Mouse (Mus musculus): ENCODE measurements around the gene Zfp950.

DNA sequence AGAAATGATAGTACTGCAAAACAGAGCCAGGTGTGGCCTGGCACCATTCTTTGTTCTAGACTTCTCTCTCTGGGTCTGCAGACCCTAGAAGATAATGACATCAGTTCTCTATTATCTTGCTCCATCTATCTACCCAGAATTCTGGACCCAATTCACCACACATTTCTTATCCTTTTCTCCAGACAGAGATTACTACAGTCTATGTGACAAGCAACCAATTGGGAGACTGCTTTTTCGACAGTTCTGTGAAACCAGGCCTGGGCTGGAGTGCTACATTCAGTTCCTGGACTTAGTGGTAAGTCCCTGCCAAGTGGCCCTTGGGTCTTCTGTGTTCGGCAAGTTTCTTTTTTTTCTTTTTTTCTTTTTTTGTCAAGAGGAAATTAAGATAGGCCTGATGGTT is 109.1 kb downstream of the Zfp950 start:
- TF ChIP-seq EP300 (IDR thresholded peaks at IDR 0.05; ENCODE audit: insufficient read depth, low read depth, low read length) (no peak), POLR2A (IDR thresholded peaks at IDR 0.05; ENCODE audit: insufficient read depth, low read length) (no peak)

All from ES-Bruce4 (cell line).